Mouse (Mus musculus) liver, adult 2 months (tissue): ENCODE data around the gene Hfm1. TPM values are rescaled to one million over a fixed set of nuclear protein-coding genes. Genes with fewer than 3 reads are reported as not detected.

Source experiments
- DNase-seq: peaks from one replicate; pipeline ENCODE4 v3.0.0-alpha.2; 2011; ENCODE audit warnings: low read depth, low spot score; ENCODE audit errors: extremely low read depth
- H3K27ac ChIP-seq: fragments of 200-500 bp; replicated peaks from 2 replicates; pipeline ENCODE4 v1.5.1; 2012; ENCODE audit warnings: low read depth, mild to moderate bottlenecking, control low read depth, inconsistent platforms, low read length; ENCODE audit not compliant: insufficient read depth
- H3K27me3 ChIP-seq: fragments of 200-500 bp; 2 replicates; pipeline ENCODE4 v1.6.1; 2012; ENCODE audit warnings: mild to moderate bottlenecking, moderate library complexity, low read length, inconsistent platforms; ENCODE audit not compliant: control insufficient read depth, insufficient read depth
- H3K36me3 ChIP-seq: fragments of 200-500 bp; 2 replicates; pipeline ENCODE4 v1.6.1; 2012; ENCODE audit warnings: low read length, inconsistent platforms; ENCODE audit not compliant: control insufficient read depth, insufficient read depth
- H3K4me1 ChIP-seq: fragments of 200-500 bp; 2 replicates; pipeline ENCODE4 v1.6.1; 2011; ENCODE audit warnings: low read length; ENCODE audit not compliant: control insufficient read depth, insufficient read depth
- H3K4me3 ChIP-seq: fragments of 200-500 bp; 2 replicates; pipeline ENCODE4 v1.5.1; 2011; ENCODE audit warnings: low read depth, mild to moderate bottlenecking, control low read depth, low read length, moderate library complexity; ENCODE audit not compliant: insufficient read depth
- H3K79me2 ChIP-seq: fragments of 200-500 bp; 2 replicates; pipeline ENCODE4 v1.6.1; 2012; ENCODE audit warnings: inconsistent platforms, mild to moderate bottlenecking, low read length, moderate library complexity; ENCODE audit not compliant: control insufficient read depth, insufficient read depth
- H3K9ac ChIP-seq: fragments of 200-500 bp; 2 replicates; pipeline ENCODE4 v1.6.1; 2012; ENCODE audit warnings: low read depth, mild to moderate bottlenecking, control low read depth, inconsistent platforms, low read length
- CTCF ChIP-seq: fragments of 200-500 bp; IDR thresholded peaks from 2 replicates; pipeline ENCODE4 v1.5.1; 2011; ENCODE audit warnings: low read depth, low read length, control low read depth
- POLR2A ChIP-seq: fragments of 200-500 bp; IDR thresholded peaks from 2 replicates; pipeline ENCODE4 v1.6.1; 2011; ENCODE audit warnings: low read length, control low read depth; ENCODE audit not compliant: insufficient read depth; ENCODE audit errors: extremely low read depth
- WGBS: fragments of 180-500 bp; shearing (Covaris S2); methylation state at CpG from one replicate; pipeline ENCODE4 v1.1.7; 2018; 5-methylcytosine and 5-hydroxymethylcytosine counted together
- polyA plus RNA-seq: library from polyadenylated mRNA; depleted of rRNA; stranded (reverse); fragments of >200 nt; gene quantifications from 2 replicates; pipeline ENCODE4 v1.2.3, GENCODE M21; 2012; rRNA removed
- total RNA-seq: library from RNA; depleted of rRNA; stranded (reverse); fragments of >200 nt; gene quantifications from 2 replicates; pipeline ENCODE4 v1.2.3, GENCODE M21; 2014; rRNA removed

The Hfm1 gene
- total and polyA plus RNA-seq, 2 experiments: not detected

DNA sequence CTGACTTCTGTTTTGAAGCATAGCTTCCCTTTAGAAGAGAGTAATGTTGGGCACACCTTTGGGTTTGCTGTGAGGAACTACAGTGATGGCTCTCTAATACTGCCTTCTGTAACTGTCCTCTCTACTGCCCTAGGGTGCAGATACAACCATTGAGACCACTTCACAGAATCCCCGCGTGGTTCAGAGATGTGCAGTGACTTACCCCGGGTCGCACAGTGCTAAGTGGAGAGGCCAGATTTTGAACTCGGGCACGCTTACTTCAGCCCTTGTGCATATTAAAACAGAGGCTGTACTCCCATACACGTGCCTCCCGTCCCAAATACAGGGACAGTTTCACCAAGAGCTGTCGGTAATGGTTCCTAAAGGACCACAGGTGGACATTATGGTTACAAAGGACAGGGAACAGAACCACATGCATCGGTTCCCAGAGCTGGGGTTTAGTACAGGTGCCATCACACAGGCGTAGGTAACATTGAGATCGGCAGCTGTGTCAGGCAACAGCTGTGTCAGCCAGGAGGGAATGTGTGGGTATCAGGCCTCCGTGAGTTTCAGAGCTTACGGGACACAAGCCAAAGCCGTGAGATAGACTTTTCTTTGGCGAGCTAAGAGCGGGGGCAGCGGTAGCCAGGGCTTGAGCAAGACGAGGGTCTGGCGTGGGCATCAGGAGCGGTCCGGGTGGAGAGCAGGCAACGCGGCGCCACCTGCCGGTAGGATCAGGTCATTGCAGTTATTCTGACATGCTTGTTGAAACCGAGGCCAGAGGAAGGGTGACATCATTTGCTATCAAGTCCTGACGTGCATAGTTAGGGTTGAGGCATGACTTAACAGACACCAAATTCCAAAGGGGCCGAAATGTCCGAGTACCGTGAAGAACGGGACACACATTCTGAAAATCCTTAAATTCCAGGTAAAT lies 124.0 kb downstream of the Hfm1 start:
- no peak overlapping the region for H3K27ac ChIP-seq
- peak; percentile 93 for TF ChIP-seq CTCF
- no peak for TF ChIP-seq POLR2A
- no peaks in the 10 kb centered on the region for H3K36me3 ChIP-seq
- peak; percentile 34 for DNase-seq
- H3K4me1 ChIP-seq: no peaks in the 10 kb centered on the region
- H3K79me2 ChIP-seq: no peaks in the 10 kb centered on the region
- WGBS: 10% methylated on average over 32 of the region's 32 CpGs
- H3K27me3 ChIP-seq: no peaks in the 10 kb centered on the region
- H3K4me3 ChIP-seq: no peak overlapping the region
- no peak overlapping the region for H3K9ac ChIP-seq

DNA sequence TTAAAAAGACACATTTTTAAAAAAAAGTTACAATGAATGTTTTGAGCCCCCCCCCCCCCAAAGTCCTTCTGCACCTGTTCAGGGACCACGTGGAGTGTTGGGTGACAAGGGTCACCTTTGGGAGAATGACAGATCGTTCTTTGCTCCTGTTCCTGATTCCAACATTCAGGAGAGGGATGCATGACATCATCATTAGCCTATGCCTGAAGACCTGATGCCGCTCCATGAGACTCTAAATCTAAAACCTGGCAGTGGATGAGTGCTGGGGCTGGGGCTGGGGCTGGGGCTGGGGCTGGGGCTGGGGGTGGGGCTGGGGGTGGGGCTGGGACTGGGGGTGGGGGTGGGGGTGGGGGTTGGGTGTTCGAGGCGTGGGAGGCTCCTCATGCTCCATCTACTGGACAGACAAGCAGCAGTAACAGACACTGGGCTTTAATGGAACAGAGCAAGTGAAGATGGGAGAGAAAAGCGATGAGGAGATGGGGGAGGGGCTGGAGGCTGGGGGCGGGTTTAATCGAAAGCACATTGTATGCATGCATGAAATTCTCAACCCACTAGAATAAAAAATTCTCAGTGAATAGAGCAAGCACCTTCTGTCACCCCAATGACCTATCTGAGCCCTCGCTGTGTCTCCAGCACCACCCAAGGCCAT lies 124.8 kb downstream of the Hfm1 start:
- no peaks in the 10 kb centered on the region for H3K36me3 ChIP-seq
- WGBS: 23% methylated on average over 9 of the region's 9 CpGs
- no peak for TF ChIP-seq CTCF
- TF ChIP-seq POLR2A: no peak

DNA sequence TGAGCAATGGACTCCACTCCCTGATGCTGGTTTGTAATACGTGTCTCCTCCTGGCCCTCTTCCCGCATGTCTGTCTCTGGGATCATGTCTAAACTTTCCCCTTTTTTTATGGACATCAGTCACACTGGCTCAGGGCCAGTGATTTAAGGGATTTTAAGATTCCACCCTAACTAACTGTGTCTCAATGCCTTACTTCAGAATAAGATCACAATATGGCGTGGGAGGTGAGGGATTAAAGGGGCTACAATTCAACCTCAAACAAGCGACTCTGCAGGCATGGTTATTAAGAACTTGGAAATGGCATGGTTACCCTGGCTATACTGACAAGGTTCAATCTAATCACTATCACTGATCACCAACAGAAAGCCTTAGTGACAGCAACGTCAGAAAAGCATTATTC lies 128.2 kb downstream of the Hfm1 start:
- H3K4me3 ChIP-seq: no peak overlapping the region
- TF ChIP-seq CTCF (no peak), POLR2A (no peak)
- no peaks in the 10 kb centered on the region for H3K79me2 ChIP-seq
- H3K9ac ChIP-seq: no peak overlapping the region
- no peaks in the 10 kb centered on the region for H3K27me3 ChIP-seq
- 88% methylated on average over 5 of the region's 5 CpGs for WGBS
- H3K4me1 ChIP-seq: no peaks in the 10 kb centered on the region
- no peaks in the 10 kb centered on the region for H3K36me3 ChIP-seq
- no peak overlapping the region for H3K27ac ChIP-seq
- DNase-seq: no peak

More for the DNA sequence above, 124.8 kb downstream of the Hfm1 start:
- DNase-seq: no peak
- Histone ChIP-seq H3K27me3 (no peaks in the 10 kb centered on the region), H3K79me2 (no peaks in the 10 kb centered on the region), H3K4me3 (no peak overlapping the region), H3K4me1 (no peaks in the 10 kb centered on the region), H3K9ac (no peak overlapping the region), H3K27ac (no peak overlapping the region)

DNA sequence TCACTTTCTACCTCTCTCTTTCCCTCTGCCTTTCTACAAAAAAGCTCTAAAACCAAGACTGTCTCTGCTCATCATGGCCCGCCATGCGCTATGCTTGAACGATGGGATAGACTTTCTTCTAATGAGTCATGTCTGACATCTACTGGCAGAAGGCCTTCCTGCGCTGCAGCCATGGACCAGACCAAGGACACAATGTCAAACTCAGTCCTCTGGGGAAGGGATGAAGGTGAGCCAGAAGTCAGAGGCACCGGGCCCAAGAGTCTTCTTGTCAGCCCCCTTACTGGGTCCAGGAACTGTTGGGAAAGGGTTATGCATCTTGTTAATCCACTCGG lies 134.9 kb downstream of the Hfm1 start:
- Histone ChIP-seq H3K4me1 (no peaks in the 10 kb centered on the region), H3K27ac (no peak overlapping the region), H3K9ac (no peak overlapping the region), H3K36me3 (no peaks in the 10 kb centered on the region), H3K27me3 (peaks cover 5% of the 10 kb centered on the region; the same call in 1 of the 2 replicates), H3K4me3 (no peak overlapping the region), H3K79me2 (no peaks in the 10 kb centered on the region)
- peak; percentile 8 for DNase-seq
- TF ChIP-seq POLR2A (no peak), CTCF (peak; percentile 57; the same call in 1 of the 2 replicates)
- WGBS: 4% methylated on average over 6 of the region's 6 CpGs

DNA sequence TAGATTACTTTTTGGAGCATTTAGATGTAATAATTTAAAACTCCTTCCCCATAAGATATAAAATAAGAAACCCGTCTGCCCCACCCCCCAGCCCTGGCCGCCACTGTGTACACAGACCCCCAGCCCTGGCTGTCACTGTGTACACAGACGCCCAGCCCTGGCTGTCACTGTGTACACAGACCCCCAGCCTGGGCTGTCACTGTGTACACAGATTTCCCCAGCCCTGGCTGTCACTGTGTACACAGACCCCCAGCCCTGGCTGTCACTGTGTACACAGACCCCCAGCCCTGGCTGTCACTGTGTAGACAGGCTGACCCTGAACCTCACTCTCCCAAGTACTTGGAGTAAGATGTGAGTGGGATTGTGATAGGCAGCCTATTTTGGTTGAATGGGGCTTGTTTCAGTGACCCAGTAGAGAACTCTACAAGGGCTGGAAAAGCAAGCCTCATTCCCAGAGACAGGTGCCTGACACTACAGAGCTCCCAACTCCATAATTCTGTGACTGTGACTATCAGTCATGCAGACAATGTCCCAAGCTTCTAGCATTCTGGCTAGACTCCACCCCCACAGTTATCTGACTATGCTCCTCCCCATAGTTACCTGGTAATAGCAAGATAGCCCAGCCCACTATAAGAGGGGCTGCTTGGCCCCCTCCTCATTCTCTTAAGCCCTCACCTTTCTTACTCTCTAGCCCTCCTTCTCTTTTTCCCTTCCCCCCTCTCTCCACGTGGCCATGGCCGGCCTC lies 135.5 kb downstream of the Hfm1 start:
- 16% methylated on average over 5 of the region's 5 CpGs for WGBS
- no peaks in the 10 kb centered on the region for H3K4me1 ChIP-seq
- H3K36me3 ChIP-seq: no peaks in the 10 kb centered on the region
- DNase-seq: no peak
- H3K9ac ChIP-seq: no peak overlapping the region
- no peak overlapping the region for H3K4me3 ChIP-seq
- TF ChIP-seq CTCF (no peak), POLR2A (no peak)
- no peak overlapping the region for H3K27ac ChIP-seq
- peaks cover 5% of the 10 kb centered on the region for H3K27me3 ChIP-seq
- no peaks in the 10 kb centered on the region for H3K79me2 ChIP-seq

Other genes starting within 250 kb of the Hfm1 start
- 33.7 and 35.0 TPM in 2 replicates for gene Zfp644, start 229.0 kb downstream of the Hfm1 start, total RNA-seq
- gene Zfp644, start 229.0 kb downstream of the Hfm1 start, polyA plus RNA-seq: 3.9 and 4.5 TPM in 2 replicates
- gene Cdc7, start 38.0 kb upstream of the Hfm1 start, total RNA-seq: 0.28 and 0.47 TPM in 2 replicates
- 0.07 and 0.26 TPM in 2 replicates for gene Cdc7, start 38.0 kb upstream of the Hfm1 start, polyA plus RNA-seq